8 mouse cellular contexts compared by ENCODE assay signal in genomic region chr3:31095491-31096154, GRCm38 (mm10). TPM values are rescaled to one million over a fixed set of nuclear protein-coding genes. Genes with fewer than 3 reads are reported as not detected.
DNase-seq lines count a peak whose midpoint lies in the region; ATAC-seq and TF ChIP-seq lines count a peak whose summit lies in the region.

No protein-coding gene starts in this region.

- peaks cover 4% of the 10 kb centered on the region; the same call in 1 of the 2 replicates for H3K36me3 ChIP-seq in embryonic facial prominence, embryonic 13.5 days
- H3K36me3 ChIP-seq in heart, embryonic 13.5 days, result peaks cover 15% of the 10 kb centered on the region
- H3K36me3 ChIP-seq in kidney, embryonic 16.5 days (ENCODE audit: insufficient read depth, low read length), result 0 out of 2 replicates have a peak, but pooled peaks cover 2% of the 10 kb centered on the region
- no peaks in the 10 kb centered on the region for H3K36me3 ChIP-seq in liver, embryonic 13.5 days
- peaks cover 7% of the 10 kb centered on the region for H3K36me3 ChIP-seq in myocyte (ENCODE audit: control insufficient read depth, insufficient read depth)
- no peaks in the 10 kb centered on the region for H3K36me3 ChIP-seq in stomach, postnatal 0 days (ENCODE audit: control insufficient read depth, insufficient read depth, low read length)

- peak overlapping the region; percentile 79 for H3K4me2 ChIP-seq in embryonic facial prominence, embryonic 13.5 days
- H3K4me2 ChIP-seq in heart, embryonic 13.5 days, result peak overlapping the region; percentile 89
- peak overlapping the region; percentile 77 for H3K4me2 ChIP-seq in kidney, embryonic 16.5 days (replicated peaks; ENCODE audit: low read depth, low read length)
- H3K4me2 ChIP-seq in liver, embryonic 13.5 days, result peak overlapping the region; percentile 100
- peak overlapping the region; percentile 90 for H3K4me2 ChIP-seq in myocyte (ENCODE audit: low read depth)
- H3K4me2 ChIP-seq in stomach, postnatal 0 days (replicated peaks; ENCODE audit: low read depth), result peak overlapping the region; percentile 86

- peaks cover 35% of the 10 kb centered on the region for H3K4me1 ChIP-seq in embryonic facial prominence, embryonic 13.5 days
- H3K4me1 ChIP-seq in heart, embryonic 13.5 days, result peaks cover 43% of the 10 kb centered on the region
- peaks cover 39% of the 10 kb centered on the region for H3K4me1 ChIP-seq in kidney, embryonic 16.5 days (ENCODE audit: insufficient read depth, low read length)
- peaks cover 65% of the 10 kb centered on the region for H3K4me1 ChIP-seq in liver, embryonic 13.5 days (replicated peaks)
- peaks cover 10% of the 10 kb centered on the region; the same call in 1 of the 2 replicates for H3K4me1 ChIP-seq in stomach, postnatal 0 days (replicated peaks; ENCODE audit: control insufficient read depth, insufficient read depth)

- no peaks in the 10 kb centered on the region for H3K27me3 ChIP-seq in embryonic facial prominence, embryonic 13.5 days
- H3K27me3 ChIP-seq in heart, embryonic 13.5 days (replicated peaks), result no peaks in the 10 kb centered on the region
- no peaks in the 10 kb centered on the region for H3K27me3 ChIP-seq in kidney, embryonic 16.5 days (ENCODE audit: insufficient read depth, low read length)
- H3K27me3 ChIP-seq in liver, embryonic 13.5 days, result no peaks in the 10 kb centered on the region
- H3K27me3 ChIP-seq in myocyte (ENCODE audit: control insufficient read depth, insufficient read depth, insufficient read length), result no peaks in the 10 kb centered on the region
- no peaks in the 10 kb centered on the region for H3K27me3 ChIP-seq in stomach, postnatal 0 days (ENCODE audit: control insufficient read depth, insufficient read depth, low read length)

- peak overlapping the region; percentile 71 for H3ac ChIP-seq in myocyte (ENCODE audit: control insufficient read depth, insufficient read length)

- TF ChIP-seq CTCF in stomach, postnatal 0 days (IDR thresholded peaks at IDR 0.05; ENCODE audit: low read depth), result no peak

- under 1% methylated on average over 33 of the region's 33 CpGs for WGBS in embryonic facial prominence, embryonic 13.5 days
- under 1% methylated on average over 33 of the region's 33 CpGs for WGBS in heart, embryonic 13.5 days
- under 1% methylated on average over 32 of the region's 33 CpGs for WGBS in kidney, embryonic 16.5 days
- WGBS in liver, embryonic 13.5 days (ENCODE audit: insufficient replicate concordance), result 2% methylated on average over 33 of the region's 33 CpGs
- WGBS in stomach, postnatal 0 days, result 1% methylated on average over 21 of the region's 33 CpGs

- TF ChIP-seq EP300 in stomach, postnatal 0 days (optimal IDR thresholded peaks at IDR 0.05), result no peak

- DNase-seq in 3134 (ENCODE audit: extremely low read depth, insufficient read length, low spot score), result peak; percentile 76
- peak; percentile 27 for DNase-seq in liver, embryonic 13.5 days
- DNase-seq in stomach, postnatal 0 days (ENCODE audit: low spot score), result peak; percentile 61

- peak overlapping the region; percentile 89 for H3K4me3 ChIP-seq in embryonic facial prominence, embryonic 13.5 days
- H3K4me3 ChIP-seq in heart, embryonic 13.5 days, result peak overlapping the region; percentile 99
- H3K4me3 ChIP-seq in kidney, embryonic 16.5 days (ENCODE audit: low read length), result peak overlapping the region; percentile 100
- H3K4me3 ChIP-seq in liver, embryonic 13.5 days (replicated peaks), result peak overlapping the region; percentile 89
- H3K4me3 ChIP-seq in myocyte, result peak overlapping the region; percentile 90
- H3K4me3 ChIP-seq in stomach, postnatal 0 days (ENCODE audit: low read depth, low read length), result peak overlapping the region; percentile 97

- peak; percentile 32 for TF ChIP-seq POLR2A in myocyte (IDR thresholded peaks at IDR 0.05; ENCODE audit: insufficient read length, low read depth)

- H3K9ac ChIP-seq in embryonic facial prominence, embryonic 13.5 days, result peak overlapping the region; percentile 90
- H3K9ac ChIP-seq in heart, embryonic 13.5 days, result peak overlapping the region; percentile 97
- peak overlapping the region; percentile 95 for H3K9ac ChIP-seq in kidney, embryonic 16.5 days (replicated peaks; ENCODE audit: low read length)
- H3K9ac ChIP-seq in liver, embryonic 13.5 days, result peak overlapping the region; percentile 96
- peak overlapping the region; percentile 95 for H3K9ac ChIP-seq in stomach, postnatal 0 days (ENCODE audit: low read length)

- H3K79me2 ChIP-seq in myocyte (ENCODE audit: control insufficient read depth, insufficient read depth), result peaks cover 51% of the 10 kb centered on the region

- H3K27ac ChIP-seq in embryonic facial prominence, embryonic 13.5 days, result peak overlapping the region; percentile 98
- H3K27ac ChIP-seq in heart, embryonic 13.5 days (replicated peaks), result peak overlapping the region; percentile 100
- H3K27ac ChIP-seq in kidney, embryonic 16.5 days (ENCODE audit: low read length), result peak overlapping the region; percentile 100
- H3K27ac ChIP-seq in liver, embryonic 13.5 days, result peak overlapping the region; percentile 92
- H3K27ac ChIP-seq in stomach, postnatal 0 days (replicated peaks), result peak overlapping the region; percentile 99

- H3K9me3 ChIP-seq in embryonic facial prominence, embryonic 13.5 days, result no peaks in the 10 kb centered on the region
- no peaks in the 10 kb centered on the region for H3K9me3 ChIP-seq in heart, embryonic 13.5 days
- no peaks in the 10 kb centered on the region for H3K9me3 ChIP-seq in kidney, embryonic 16.5 days (ENCODE audit: low read length)
- no peaks in the 10 kb centered on the region for H3K9me3 ChIP-seq in liver, embryonic 13.5 days (replicated peaks)
- no peaks in the 10 kb centered on the region for H3K9me3 ChIP-seq in stomach, postnatal 0 days (ENCODE audit: control insufficient read depth, low read length)

- ATAC-seq in activated CD4-positive, CD25-positive, alpha-beta regulatory T cell, adult 4 months, result peak; percentile 18
- ATAC-seq in embryonic facial prominence, embryonic 13.5 days (ENCODE audit: insufficient number of reproducible peaks, insufficient read depth, low FRiP score, low TSS enrichment, low read depth), result no peak; the same call in 1 of the 2 replicates
- peak; percentile 3; the same call in 1 of the 2 replicates for ATAC-seq in heart, embryonic 13.5 days (ENCODE audit: extremely low read depth, insufficient number of reproducible peaks, low FRiP score, low TSS enrichment)
- peak; percentile 0; the same call in 1 of the 2 replicates for ATAC-seq in kidney, embryonic 16.5 days (ENCODE audit: low FRiP score, low TSS enrichment)
- 0 out of 2 replicates have a peak, but pooled peaks have one; percentile 4 for ATAC-seq in liver, embryonic 13.5 days (ENCODE audit: low read depth)
- peak; percentile 13; the same call in 1 of the 2 replicates for ATAC-seq in stomach, postnatal 0 days (ENCODE audit: low FRiP score, low TSS enrichment)

TF ChIP-seq in myocyte, 11 proteins besides CTCF, POLR2A, EP300 and RAD21:
- TF ChIP-seq CEBPB (IDR thresholded peaks at IDR 0.05; ENCODE audit: insufficient read depth, poor library complexity, severe bottlenecking) (no peak), POLR2AphosphoS2 (IDR thresholded peaks at IDR 0.05; ENCODE audit: insufficient read length, low read depth) (peak; percentile 52)

RNA-seq across cellular contexts. Expression of gene Skil, which starts 0.8 kb away (rescaled TPM):
- polyA plus RNA-seq in activated CD4-positive, CD25-positive, alpha-beta regulatory T cell, adult 4 months (2017; shearing (Covaris generic)), result 10 to 100 TPM; 54.4 to 60.6 TPM
- polyA plus RNA-seq in embryonic facial prominence, embryonic 13.5 days (2015; fragmentation: Nextera tagmentation; extraction: Ambion mirVana), result 18.4 and 23.6 TPM in 2 replicates
- polyA plus RNA-seq in heart, embryonic 13.5 days (2015; fragmentation: Nextera tagmentation; extraction: Ambion mirVana), result 14.7 and 16.3 TPM in 2 replicates
- polyA plus RNA-seq in kidney, embryonic 16.5 days (2015; fragmentation: Nextera tagmentation; extraction: Ambion mirVana), result 18.5 and 21.2 TPM in 2 replicates
- polyA plus RNA-seq in liver, embryonic 13.5 days (2015; fragmentation: Nextera tagmentation; extraction: Ambion mirVana), result 4.9 and 5.8 TPM in 2 replicates
- 11.2 TPM for polyA plus RNA-seq in myocyte (2012; fragmentation: generic; extraction: Trizol)
- polyA plus RNA-seq in stomach, postnatal 0 days (2015; fragmentation: Nextera tagmentation; extraction: Ambion mirVana), result 16.4 and 20.8 TPM in 2 replicates

RNA-seq across cellular contexts. Expression of gene Cldn11, which starts 54.1 kb away (rescaled TPM):
- not detected for polyA plus RNA-seq in activated CD4-positive, CD25-positive, alpha-beta regulatory T cell, adult 4 months (2017; shearing (Covaris generic))
- 18.1 and 23.7 TPM in 2 replicates for polyA plus RNA-seq in embryonic facial prominence, embryonic 13.5 days (2015; fragmentation: Nextera tagmentation; extraction: Ambion mirVana)
- 4.8 and 7.3 TPM in 2 replicates for polyA plus RNA-seq in heart, embryonic 13.5 days (2015; fragmentation: Nextera tagmentation; extraction: Ambion mirVana)
- polyA plus RNA-seq in kidney, embryonic 16.5 days (2015; fragmentation: Nextera tagmentation; extraction: Ambion mirVana), result 105 and 119 TPM in 2 replicates
- 0.12 and 0.30 TPM in 2 replicates for polyA plus RNA-seq in liver, embryonic 13.5 days (2015; fragmentation: Nextera tagmentation; extraction: Ambion mirVana)
- not detected for polyA plus RNA-seq in myocyte (2012; fragmentation: generic; extraction: Trizol)
- 0.50 and 0.88 TPM in 2 replicates for polyA plus RNA-seq in stomach, postnatal 0 days (2015; fragmentation: Nextera tagmentation; extraction: Ambion mirVana)
